Mouse (Mus musculus) heart, embryonic 16.5 days (tissue): Measurements from ENCODE around the gene Pdia6. TPM values are rescaled to one million over a fixed set of nuclear protein-coding genes. Genes with fewer than 3 reads are reported as not detected.

Experiments used
- ATAC-seq: fragments of 200-750 bp; cut with Nextera tagmentation; replicated peaks from 2 replicates; pipeline ENCODE4 v1.8.0; 2017; ENCODE audit warnings: moderate number of reproducible peaks; ENCODE audit not compliant: insufficient read depth, low FRiP score; ENCODE audit errors: extremely low read depth
- H3K27ac ChIP-seq: fragments of 300-500 bp; sonication (generic); 2 replicates; pipeline ENCODE4 v1.5.1; 2014; ENCODE audit warnings: mild to moderate bottlenecking, low read length, control low read depth, moderate library complexity
- H3K27me3 ChIP-seq: fragments of 300-500 bp; sonication (generic); 2 replicates; pipeline ENCODE4 v1.6.1; 2014; ENCODE audit warnings: low read length, mixed read lengths; ENCODE audit not compliant: control insufficient read depth, insufficient read depth
- H3K36me3 ChIP-seq: fragments of 300-500 bp; sonication (generic); 2 replicates; pipeline ENCODE4 v1.6.1; 2014; ENCODE audit not compliant: control insufficient read depth, insufficient read depth
- H3K4me1 ChIP-seq: fragments of 300-500 bp; sonication (generic); 2 replicates; pipeline ENCODE4 v1.6.1; 2014; ENCODE audit warnings: low read length, mixed read lengths; ENCODE audit not compliant: control insufficient read depth, insufficient read depth
- H3K4me2 ChIP-seq: fragments of 300-500 bp; sonication (generic); 2 replicates; pipeline ENCODE4 v1.6.1; 2014; ENCODE audit warnings: low read depth, mild to moderate bottlenecking, control low read depth, low read length
- H3K4me3 ChIP-seq: fragments of 300-500 bp; sonication (generic); 2 replicates; pipeline ENCODE4 v1.5.1; 2014; ENCODE audit warnings: mild to moderate bottlenecking, control low read depth, low read length
- H3K9ac ChIP-seq: fragments of 300-500 bp; sonication (generic); 2 replicates; pipeline ENCODE4 v1.6.1; 2014; ENCODE audit warnings: low read length, control low read depth
- H3K9me3 ChIP-seq: fragments of 300-500 bp; sonication (generic); replicated peaks from 2 replicates; pipeline ENCODE4 v1.6.1; 2016; ENCODE audit warnings: low read length; ENCODE audit not compliant: control insufficient read depth
- WGBS: fragments of 180-500 bp; shearing (Covaris S2); extraction: QIAGEN DNeasy Blood & Tissue Kit; methylation state at CpG from one replicate; pipeline ENCODE4 v1.1.7; 2014; 5-methylcytosine and 5-hydroxymethylcytosine counted together
- polyA plus RNA-seq: library from polyadenylated mRNA; unstranded; fragments of >200 nt; fragmentation: Nextera tagmentation; extraction: Ambion mirVana; gene quantifications from 2 replicates; pipeline ENCODE4 v1.2.1, GENCODE M21; 2015

Pdia6 gene
- polyA plus RNA-seq, 1 experiment from 2014 or later: 350 TPM

GRCm38 (mm10) chr12:17273841-17274240, 7.5 kb downstream of the Pdia6 start:
- no peak overlapping the region for H3K4me3 ChIP-seq
- no peak overlapping the region for H3K4me2 ChIP-seq
- whole genome bisulfite sequencing: 83% methylated on average over 7 of the region's 7 CpGs
- H3K27me3 ChIP-seq: no peaks in the 10 kb centered on the region
- H3K4me1 ChIP-seq: peaks cover 7% of the 10 kb centered on the region
- no peak overlapping the region for H3K9ac ChIP-seq
- H3K27ac ChIP-seq: no peak overlapping the region
- H3K9me3 ChIP-seq: no peaks in the 10 kb centered on the region
- ATAC-seq: no peak
- H3K36me3 ChIP-seq: peaks cover 72% of the 10 kb centered on the region

GRCm38 (mm10) chr12:17288496-17288895, 22.2 kb downstream of the Pdia6 start:
- Histone ChIP-seq H3K4me3 (no peak overlapping the region), H3K27ac (no peak overlapping the region), H3K27me3 (no peaks in the 10 kb centered on the region), H3K36me3 (peaks cover 17% of the 10 kb centered on the region), H3K9ac (no peak overlapping the region), H3K4me2 (no peak overlapping the region), H3K9me3 (no peaks in the 10 kb centered on the region), H3K4me1 (peaks cover 5% of the 10 kb centered on the region; the same call in 1 of the 2 replicates)
- no peak for ATAC-seq
- WGBS: 65% methylated on average over 4 of the region's 4 CpGs

GRCm38 (mm10) chr12:17289060-17289459, 22.7 kb downstream of the Pdia6 start:
- Histone ChIP-seq H3K27me3 (no peaks in the 10 kb centered on the region), H3K9ac (no peak overlapping the region), H3K27ac (no peak overlapping the region), H3K4me1 (peaks cover 5% of the 10 kb centered on the region; the same call in 1 of the 2 replicates), H3K4me2 (no peak overlapping the region), H3K4me3 (no peak overlapping the region), H3K9me3 (no peaks in the 10 kb centered on the region), H3K36me3 (peaks cover 12% of the 10 kb centered on the region)
- ATAC-seq: no peak
- 74% methylated on average over 2 of the region's 2 CpGs for WGBS

GRCm38 (mm10) chr12:17289913-17290312, 23.6 kb downstream of the Pdia6 start:
- Histone ChIP-seq H3K27ac (no peak overlapping the region), H3K9ac (no peak overlapping the region)
- no peak for ATAC-seq

GRCm38 (mm10) chr12:17290569-17290968, 24.2 kb downstream of the Pdia6 start:
- H3K4me2 ChIP-seq: no peak overlapping the region
- H3K27ac ChIP-seq: no peak overlapping the region
- 47% methylated on average over 4 of the region's 4 CpGs for WGBS
- H3K9ac ChIP-seq: no peak overlapping the region
- H3K9me3 ChIP-seq: no peaks in the 10 kb centered on the region
- no peaks in the 10 kb centered on the region for H3K27me3 ChIP-seq
- H3K36me3 ChIP-seq: no peaks in the 10 kb centered on the region
- H3K4me3 ChIP-seq: no peak overlapping the region
- peaks cover 5% of the 10 kb centered on the region; the same call in 1 of the 2 replicates for H3K4me1 ChIP-seq
- no peak for ATAC-seq

More at GRCm38 (mm10) chr12:17289913-17290312, 23.6 kb downstream of the Pdia6 start:
- no peaks in the 10 kb centered on the region for H3K27me3 ChIP-seq
- no peak overlapping the region for H3K4me3 ChIP-seq
- H3K9me3 ChIP-seq: no peaks in the 10 kb centered on the region
- H3K4me2 ChIP-seq: no peak overlapping the region
- WGBS: 42% methylated on average over 2 of the region's 2 CpGs
- peaks cover 5% of the 10 kb centered on the region; the same call in 1 of the 2 replicates for H3K4me1 ChIP-seq
- peaks cover 4% of the 10 kb centered on the region for H3K36me3 ChIP-seq

- Histone ChIP-seq H3K9me3 (no peaks in the 10 kb centered on the region), H3K27me3 (no peaks in the 10 kb centered on the region), H3K27ac (no peak overlapping the region), H3K9ac (no peak overlapping the region), H3K4me2 (no peak overlapping the region), H3K4me3 (no peak overlapping the region), H3K4me1 (no peaks in the 10 kb centered on the region), H3K36me3 (no peaks in the 10 kb centered on the region)
- ATAC-seq: no peak
- WGBS: 71% methylated on average over 2 of the region's 2 CpGs
Measured at GRCm38 (mm10) chr12:17296899-17297298, 30.6 kb downstream of the Pdia6 start.

GRCm38 (mm10) chr12:17299902-17300301, 33.6 kb downstream of the Pdia6 start:
- Histone ChIP-seq H3K9me3 (no peaks in the 10 kb centered on the region), H3K4me1 (no peaks in the 10 kb centered on the region), H3K4me3 (no peak overlapping the region), H3K4me2 (no peak overlapping the region), H3K36me3 (no peaks in the 10 kb centered on the region), H3K27ac (no peak overlapping the region), H3K27me3 (no peaks in the 10 kb centered on the region), H3K9ac (no peak overlapping the region)
- 82% methylated on average over 1 of the region's 1 CpGs for WGBS
- ATAC-seq: no peak

- no peak overlapping the region for H3K27ac ChIP-seq
- ATAC-seq: no peak
- no peaks in the 10 kb centered on the region for H3K9me3 ChIP-seq
- no peaks in the 10 kb centered on the region for H3K27me3 ChIP-seq
- 78% methylated on average over 7 of the region's 7 CpGs for WGBS
- H3K9ac ChIP-seq: no peak overlapping the region
- no peak overlapping the region for H3K4me2 ChIP-seq
- no peak overlapping the region for H3K4me3 ChIP-seq
- no peaks in the 10 kb centered on the region for H3K4me1 ChIP-seq
- H3K36me3 ChIP-seq: no peaks in the 10 kb centered on the region
Measured at GRCm38 (mm10) chr12:17305445-17305844, 39.1 kb downstream of the Pdia6 start.

- no peak overlapping the region for H3K4me3 ChIP-seq
- H3K27ac ChIP-seq: no peak overlapping the region
- WGBS: 60% methylated on average over 4 of the region's 4 CpGs
- H3K9me3 ChIP-seq: no peaks in the 10 kb centered on the region
- no peak overlapping the region for H3K9ac ChIP-seq
- ATAC-seq: no peak
- no peaks in the 10 kb centered on the region for H3K36me3 ChIP-seq
- no peaks in the 10 kb centered on the region for H3K27me3 ChIP-seq
- H3K4me2 ChIP-seq: no peak overlapping the region
- H3K4me1 ChIP-seq: no peaks in the 10 kb centered on the region
Measured at GRCm38 (mm10) chr12:17308246-17308645, 41.9 kb downstream of the Pdia6 start.
